Mouse (Mus musculus) heart, postnatal 0 days (tissue): Measurements from ENCODE around the gene Zar1. TPM values are rescaled to one million over a fixed set of nuclear protein-coding genes. Genes with fewer than 3 reads are reported as not detected.

ENCODE experiments used
- ATAC-seq: fragments of 200-750 bp; cut with Nextera tagmentation; 2 replicates; pipeline ENCODE4 v1.8.0; 2017; ENCODE audit warnings: low read depth, moderate number of reproducible peaks, moderate library complexity; ENCODE audit not compliant: insufficient read depth
- DNase-seq: peaks from one replicate; pipeline ENCODE4 v3.0.0-alpha.2; 2016; ENCODE audit warnings: low spot score
- H3K27ac ChIP-seq: fragments of 300-500 bp; sonication (generic); 2 replicates; pipeline ENCODE4 v1.5.1; 2014; ENCODE audit warnings: low read depth, mild to moderate bottlenecking
- H3K27me3 ChIP-seq: fragments of 300-500 bp; sonication (generic); 2 replicates; pipeline ENCODE4 v1.6.1; 2014; ENCODE audit warnings: low read length, mixed read lengths; ENCODE audit not compliant: control insufficient read depth, insufficient read depth
- H3K36me3 ChIP-seq: fragments of 300-500 bp; sonication (generic); replicated peaks from 2 replicates; pipeline ENCODE4 v1.6.1; 2014; ENCODE audit warnings: low read length, mixed read lengths; ENCODE audit not compliant: control insufficient read depth, insufficient read depth
- H3K4me1 ChIP-seq: fragments of 300-500 bp; sonication (generic); 2 replicates; pipeline ENCODE4 v1.6.1; 2014; ENCODE audit warnings: antibody characterized with exemption; ENCODE audit not compliant: control insufficient read depth, insufficient read depth
- H3K4me2 ChIP-seq: fragments of 300-500 bp; sonication (generic); 2 replicates; pipeline ENCODE4 v1.6.1; 2014; ENCODE audit warnings: low read depth, mild to moderate bottlenecking, low read length, moderate library complexity
- H3K4me3 ChIP-seq: fragments of 300-500 bp; sonication (generic); 2 replicates; pipeline ENCODE4 v1.5.1; 2014; ENCODE audit warnings: low read depth, low read length
- H3K9ac ChIP-seq: fragments of 300-500 bp; sonication (generic); replicated peaks from 2 replicates; pipeline ENCODE4 v1.6.1; 2014; ENCODE audit warnings: low read depth, low read length, mixed read lengths
- H3K9me3 ChIP-seq: fragments of 300-500 bp; sonication (generic); replicated peaks from 2 replicates; pipeline ENCODE4 v1.6.1; 2016; ENCODE audit warnings: low read length; ENCODE audit not compliant: control insufficient read depth
- CTCF ChIP-seq: IDR thresholded peaks from 2 replicates; pipeline ENCODE4 v1.5.1; 2016; ENCODE audit warnings: antibody characterized with exemption, control low read depth, low read depth
- EP300 ChIP-seq: IDR thresholded peaks from 2 replicates; pipeline ENCODE4 v1.6.1; 2016; ENCODE audit warnings: antibody characterized with exemption, low read depth
- WGBS: fragments of 180-500 bp; shearing (Covaris S2); extraction: QIAGEN DNeasy Blood & Tissue Kit; methylation state at CpG from one replicate; pipeline ENCODE4 v1.1.7; 2014; 5-methylcytosine and 5-hydroxymethylcytosine counted together
- polyA plus RNA-seq: library from polyadenylated mRNA; unstranded; fragments of >200 nt; fragmentation: Nextera tagmentation; extraction: Ambion mirVana; gene quantifications from 2 replicates; pipeline ENCODE4 v1.2.1, GENCODE M21; 2015
- total RNA-seq: library from RNA; depleted of rRNA; stranded (reverse); fragments of >200 nt; gene quantifications from 2 replicates; pipeline ENCODE4 v1.2.3, GENCODE M21; 2014; ENCODE audit warnings: low replicate concordance; rRNA removed

Zar1 gene
- total and polyA plus RNA-seq, 2 experiments from 2014 or later, result not detected

DNA sequence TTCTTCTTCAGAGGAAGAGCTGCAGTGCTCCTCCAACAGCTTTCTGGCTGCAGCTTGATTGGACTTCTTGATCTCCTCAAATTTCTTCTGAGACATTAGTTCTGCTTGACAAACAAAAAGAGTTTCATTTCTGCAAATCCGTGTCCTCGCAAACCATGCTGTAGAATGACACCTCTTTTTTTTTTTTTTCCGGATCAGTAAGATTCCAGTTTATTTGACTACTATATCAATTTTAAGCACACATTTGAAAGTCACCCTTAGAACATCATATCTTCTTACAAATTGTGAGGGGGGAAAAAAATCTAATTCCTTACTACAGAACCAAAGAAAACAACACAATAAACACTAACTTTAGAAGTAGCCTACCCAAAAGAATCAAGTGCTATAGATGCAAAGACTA is 24.8 kb downstream of the Zar1 start:
- no peak for TF ChIP-seq CTCF
- TF ChIP-seq EP300, result no peak
- WGBS, result 94% methylated on average over 3 of the region's 3 CpGs
- H3K4me1 ChIP-seq, result peaks cover 10% of the 10 kb centered on the region; the same call in 1 of the 2 replicates
- no peak overlapping the region for H3K4me2 ChIP-seq
- no peak overlapping the region for H3K9ac ChIP-seq
- H3K27ac ChIP-seq, result no peak overlapping the region
- DNase-seq (no peak), ATAC-seq (no peak)
- no peaks in the 10 kb centered on the region for H3K9me3 ChIP-seq
- H3K36me3 ChIP-seq, result peaks cover 22% of the 10 kb centered on the region
- H3K27me3 ChIP-seq, result no peaks in the 10 kb centered on the region
- no peak overlapping the region for H3K4me3 ChIP-seq

- H3K4me3 ChIP-seq, result no peak overlapping the region
- H3K4me1 ChIP-seq, result no peaks in the 10 kb centered on the region
- no peak for DNase-seq
- 87% methylated on average over 3 of the region's 3 CpGs for WGBS
- H3K9me3 ChIP-seq, result no peaks in the 10 kb centered on the region
- H3K27me3 ChIP-seq, result no peaks in the 10 kb centered on the region
- TF ChIP-seq EP300, result no peak
- no peak for TF ChIP-seq CTCF
- ATAC-seq, result no peak
- H3K36me3 ChIP-seq, result peaks cover 33% of the 10 kb centered on the region
- no peak overlapping the region for H3K9ac ChIP-seq
- no peak overlapping the region for H3K4me2 ChIP-seq
- H3K27ac ChIP-seq, result no peak overlapping the region
These were observed 29.8 kb downstream of the Zar1 start for GRCm38 (mm10) chr5:72551209-72551608.

DNA sequence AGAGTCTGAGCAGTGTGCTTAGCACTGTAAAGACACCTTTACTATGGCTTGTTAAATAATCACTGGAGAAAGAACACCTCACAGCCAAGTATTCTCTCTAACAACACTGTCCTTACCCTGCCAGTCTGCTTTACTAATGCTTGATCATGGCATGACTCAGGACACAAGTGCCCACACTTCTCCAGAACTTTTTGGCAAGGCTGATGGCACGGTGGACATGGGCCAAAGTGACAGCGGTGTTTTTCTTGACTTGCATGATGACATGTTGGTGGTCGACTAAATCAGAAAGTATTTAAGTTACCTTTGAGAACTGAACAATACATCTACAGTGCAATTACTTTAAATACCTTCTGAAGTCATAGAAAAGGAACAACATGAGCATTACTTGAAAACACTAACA is 52.2 kb downstream of the Zar1 start:
- H3K27me3 ChIP-seq, result no peaks in the 10 kb centered on the region
- DNase-seq (no peak), ATAC-seq (no peak)
- no peak overlapping the region for H3K9ac ChIP-seq
- WGBS, result 70% methylated on average over 3 of the region's 3 CpGs
- H3K36me3 ChIP-seq, result peaks cover 43% of the 10 kb centered on the region
- TF ChIP-seq CTCF (no peak), EP300 (no peak)
- no peak overlapping the region for H3K4me2 ChIP-seq
- no peaks in the 10 kb centered on the region for H3K4me1 ChIP-seq
- H3K4me3 ChIP-seq, result no peak overlapping the region
- H3K27ac ChIP-seq, result no peak overlapping the region
- H3K9me3 ChIP-seq, result no peaks in the 10 kb centered on the region

Other genes with a start within 250 kb of the Zar1 start
- gene Corin, start 76.8 kb downstream of the Zar1 start, total RNA-seq, result 64.5 and 102 TPM in 2 replicates
- 36.1 and 36.8 TPM in 2 replicates for gene Corin, start 76.8 kb downstream of the Zar1 start, polyA plus RNA-seq
- 6.3 and 8.4 TPM in 2 replicates for gene Nfxl1, start 21.6 kb downstream of the Zar1 start, total RNA-seq
- gene Nfxl1, start 21.6 kb downstream of the Zar1 start, polyA plus RNA-seq, result 4.3 and 4.9 TPM in 2 replicates
- not detected in 2 replicates for gene Gm5868, start 6.3 kb upstream of the Zar1 start, total RNA-seq
- gene Gm5868, start 6.3 kb upstream of the Zar1 start, polyA plus RNA-seq, result not detected in 2 replicates
- not detected in 2 replicates for gene Cnga1, start 63.0 kb upstream of the Zar1 start, total RNA-seq
- gene Cnga1, start 63.0 kb upstream of the Zar1 start, polyA plus RNA-seq, result not detected in 2 replicates
- gene Nipal1, start 66.5 kb upstream of the Zar1 start, total RNA-seq, result 0.46 TPM in 1 of 2 replicates, not detected in the other
- gene Nipal1, start 66.5 kb upstream of the Zar1 start, polyA plus RNA-seq, result 0.08 TPM in 1 of 2 replicates, not detected in the other
- 0.19 TPM in 1 of 2 replicates, not detected in the other for gene Txk, start 171.5 kb upstream of the Zar1 start, total RNA-seq
- gene Txk, start 171.5 kb upstream of the Zar1 start, polyA plus RNA-seq, result 0.10 TPM in 1 of 2 replicates, not detected in the other